Mouse (Mus musculus): ENCODE measurements around the gene AC129217.1. TPM values are rescaled to one million over a fixed set of nuclear protein-coding genes. Genes with fewer than 3 reads are reported as not detected.

AC129217.1 gene
- polyA plus RNA-seq, 2 experiments: 0.19 to 1.1 TPM

Other genes starting within 250 kb of the AC129217.1 start
- not detected for gene Slc22a8, start 238.5 kb upstream of the AC129217.1 start, polyA plus RNA-seq (2012; fragmentation: generic; extraction: Trizol)
- not detected for gene Slc22a6, start 211.7 kb upstream of the AC129217.1 start, polyA plus RNA-seq (2012; fragmentation: generic; extraction: Trizol)
- under 1 TPM; 0.01 to 0.09 TPM for gene Chrm1, start 166.0 kb upstream of the AC129217.1 start, polyA plus RNA-seq (2012; fragmentation: generic; extraction: Trizol)
- 100 to 1,000 TPM; 109 to 260 TPM for gene Slc3a2, start 106.4 kb upstream of the AC129217.1 start, polyA plus RNA-seq (2012; fragmentation: generic; extraction: Trizol)
- 100 to 1,000 TPM in 1 of 2 experiments, 10 to 100 TPM in 1; 60.8 to 195 TPM for gene Wdr74, start 93.9 kb upstream of the AC129217.1 start, polyA plus RNA-seq (2012; fragmentation: generic; extraction: Trizol)
- gene 1700092M07Rik, start 89.1 kb upstream of the AC129217.1 start, polyA plus RNA-seq (2012; fragmentation: generic; extraction: Trizol): 1 to 10 TPM; 1.5 to 1.8 TPM
- 100 to 1,000 TPM in 1 of 2 experiments, 10 to 100 TPM in 1; 33.2 to 112 TPM for gene Stx5a, start 88.4 kb upstream of the AC129217.1 start, polyA plus RNA-seq (2012; fragmentation: generic; extraction: Trizol)
- 100 to 1,000 TPM in 1 of 2 experiments, 10 to 100 TPM in 1; 63.1 to 106 TPM for gene Nxf1, start 72.7 kb upstream of the AC129217.1 start, polyA plus RNA-seq (2012; fragmentation: generic; extraction: Trizol)
- 100 to 1,000 TPM; 211 to 253 TPM for gene Tmem223, start 58.8 kb upstream of the AC129217.1 start, polyA plus RNA-seq (2012; fragmentation: generic; extraction: Trizol)
- gene Tmem179b, start 55.3 kb upstream of the AC129217.1 start, polyA plus RNA-seq (2012; fragmentation: generic; extraction: Trizol): 10 to 100 TPM; 43.2 to 61.1 TPM
- 10 to 100 TPM; 24.9 to 37.5 TPM for gene Taf6l, start 43.4 kb upstream of the AC129217.1 start, polyA plus RNA-seq (2012; fragmentation: generic; extraction: Trizol)
- gene Polr2g, start 31.2 kb upstream of the AC129217.1 start, polyA plus RNA-seq (2012; fragmentation: generic; extraction: Trizol): 100 to 1,000 TPM; 100 to 147 TPM
- 1 to 10 TPM; 2.6 to 5.2 TPM for gene Zbtb3, start 27.2 kb upstream of the AC129217.1 start, polyA plus RNA-seq (2012; fragmentation: generic; extraction: Trizol)
- gene Ttc9c, start 10.4 kb upstream of the AC129217.1 start, polyA plus RNA-seq (2012; fragmentation: generic; extraction: Trizol): 10 to 100 TPM in 1 of 2 experiments, 1 to 10 TPM in 1; 1.9 to 14.9 TPM
- gene Hnrnpul2, start 9.8 kb upstream of the AC129217.1 start, polyA plus RNA-seq (2012; fragmentation: generic; extraction: Trizol): 10 to 100 TPM in 1 of 2 experiments, 1 to 10 TPM in 1; 7.6 to 49.9 TPM
- 10 to 100 TPM; 11.7 to 29.0 TPM for gene Bscl2, start 7.7 kb downstream of the AC129217.1 start, polyA plus RNA-seq (2012; fragmentation: generic; extraction: Trizol)
- gene Gng3, start 9.4 kb downstream of the AC129217.1 start, polyA plus RNA-seq (2012; fragmentation: generic; extraction: Trizol): under 1 TPM; 0.04 to 0.41 TPM
- 1 to 10 TPM in 1 of 2 experiments, under 1 TPM in 1; 0.08 to 7.0 TPM for gene Lrrn4cl, start 21.0 kb downstream of the AC129217.1 start, polyA plus RNA-seq (2012; fragmentation: generic; extraction: Trizol)
- 100 to 1,000 TPM; 240 to 270 TPM for gene Ubxn1, start 41.7 kb downstream of the AC129217.1 start, polyA plus RNA-seq (2012; fragmentation: generic; extraction: Trizol)
- 10 to 100 TPM; 63.8 to 97.9 TPM for gene Uqcc3, start 51.1 kb downstream of the AC129217.1 start, polyA plus RNA-seq (2012; fragmentation: generic; extraction: Trizol)
- 1 to 10 TPM; 3.4 to 3.7 TPM for gene Lbhd1, start 54.0 kb downstream of the AC129217.1 start, polyA plus RNA-seq (2012; fragmentation: generic; extraction: Trizol)
- not detected for gene Gm49403, start 54.2 kb downstream of the AC129217.1 start, polyA plus RNA-seq (2012; fragmentation: generic; extraction: Trizol)
- gene 1810009A15Rik, start 59.1 kb downstream of the AC129217.1 start, polyA plus RNA-seq (2012; fragmentation: generic; extraction: Trizol): 100 to 1,000 TPM in 1 of 2 experiments, 10 to 100 TPM in 1; 73.9 to 176 TPM
- under 1 TPM in 1 of 2 experiments, not detected in 1; 0.18 TPM for gene Gm49416, start 59.2 kb downstream of the AC129217.1 start, polyA plus RNA-seq (2012; fragmentation: generic; extraction: Trizol)
- 10 to 100 TPM; 30.2 to 43.9 TPM for gene Ints5, start 63.2 kb downstream of the AC129217.1 start, polyA plus RNA-seq (2012; fragmentation: generic; extraction: Trizol)
- gene Ganab, start 68.3 kb downstream of the AC129217.1 start, polyA plus RNA-seq (2012; fragmentation: generic; extraction: Trizol): 100 to 1,000 TPM in 1 of 2 experiments, 10 to 100 TPM in 1; 43.4 to 137 TPM
- gene B3gat3, start 90.6 kb downstream of the AC129217.1 start, polyA plus RNA-seq (2012; fragmentation: generic; extraction: Trizol): 10 to 100 TPM; 56.0 to 67.8 TPM
- gene Rom1, start 99.6 kb downstream of the AC129217.1 start, polyA plus RNA-seq (2012; fragmentation: generic; extraction: Trizol): 10 to 100 TPM in 1 of 2 experiments, 1 to 10 TPM in 1; 5.9 to 12.1 TPM
- gene Eml3, start 99.8 kb downstream of the AC129217.1 start, polyA plus RNA-seq (2012; fragmentation: generic; extraction: Trizol): 10 to 100 TPM; 30.0 to 62.2 TPM
- gene Mta2, start 112.1 kb downstream of the AC129217.1 start, polyA plus RNA-seq (2012; fragmentation: generic; extraction: Trizol): 10 to 100 TPM; 55.6 to 94.0 TPM
- 10 to 100 TPM; 16.0 to 17.5 TPM for gene Tut1, start 124.1 kb downstream of the AC129217.1 start, polyA plus RNA-seq (2012; fragmentation: generic; extraction: Trizol)
- gene Eef1g, start 137.3 kb downstream of the AC129217.1 start, polyA plus RNA-seq (2012; fragmentation: generic; extraction: Trizol): 1,000 to 10,000 TPM in 1 of 2 experiments, 100 to 1,000 TPM in 1; 710 to 2,782 TPM
- gene Ahnak, start 159.5 kb downstream of the AC129217.1 start, polyA plus RNA-seq (2012; fragmentation: generic; extraction: Trizol): 100 to 1,000 TPM in 1 of 2 experiments, 10 to 100 TPM in 1; 26.0 to 103 TPM

Data from C3H10T1/2 (cell line).